Mouse (Mus musculus) liver, embryonic 14.5 days (tissue): ENCODE measurements around the gene T2. TPM values are rescaled to one million over a fixed set of nuclear protein-coding genes. Genes with fewer than 3 reads are reported as not detected.

ENCODE experiments used
- ATAC-seq: fragments of 200-750 bp; cut with Nextera tagmentation; 2 replicates; pipeline ENCODE4 v1.8.0; 2017; ENCODE audit warnings: moderate number of reproducible peaks, mild to moderate bottlenecking, moderate library complexity; ENCODE audit not compliant: insufficient read depth
- DNase-seq, 3 experiments: peaks; one replicate each; pipeline ENCODE4 v3.0.0-alpha.2; 2012 to 2013; ENCODE audit warnings: low read depth in 3 of 3, low spot score in 3 of 3
- H3K27ac ChIP-seq: fragments of 300-500 bp; sonication (generic); 2 replicates; pipeline ENCODE4 v1.5.1; 2014; ENCODE audit warnings: moderate library complexity, mild to moderate bottlenecking, control low read depth, inconsistent platforms
- H3K27me3 ChIP-seq: fragments of 300-500 bp; sonication (generic); 2 replicates; pipeline ENCODE4 v1.6.1; 2014; ENCODE audit warnings: mild to moderate bottlenecking, low read length, moderate library complexity; ENCODE audit not compliant: control insufficient read depth, insufficient read depth
- H3K36me3 ChIP-seq: fragments of 300-500 bp; sonication (generic); replicated peaks from 2 replicates; pipeline ENCODE4 v1.6.1; 2014; ENCODE audit warnings: low read depth; ENCODE audit not compliant: control insufficient read depth, insufficient read depth
- H3K4me1 ChIP-seq, 2 experiments: fragments of 200-500 bp in 1 of 2; fragments of 300-500 bp in 1 of 2; sonication (generic) in 1 of 2; replicated peaks; 2 replicates each; pipeline ENCODE4 v1.6.1; 2012 to 2014; ENCODE audit warnings: antibody characterized with exemption in 1 of 2, inconsistent platforms in 1 of 2, low read length in 1 of 2; ENCODE audit not compliant: control insufficient read depth in 2 of 2, insufficient read depth in 2 of 2
- H3K4me2 ChIP-seq: fragments of 300-500 bp; sonication (generic); 2 replicates; pipeline ENCODE4 v1.6.1; 2014; ENCODE audit warnings: low read depth, mild to moderate bottlenecking, control low read depth, moderate library complexity
- H3K4me3 ChIP-seq, 2 experiments: fragments of 200-500 bp in 1 of 2; fragments of 300-500 bp in 1 of 2; sonication (generic) in 1 of 2; 2 replicates each; pipeline ENCODE4 v1.5.1; 2012 to 2014; ENCODE audit warnings: low read depth in 2 of 2, low read length in 2 of 2, mild to moderate bottlenecking in 2 of 2, control low read depth in 1 of 2, inconsistent platforms in 1 of 2, moderate library complexity in 1 of 2; ENCODE audit not compliant: insufficient read depth in 1 of 2
- H3K9ac ChIP-seq: fragments of 300-500 bp; sonication (generic); replicated peaks from 2 replicates; pipeline ENCODE4 v1.6.1; 2014; ENCODE audit warnings: mild to moderate bottlenecking, control low read depth, moderate library complexity
- H3K9me3 ChIP-seq: fragments of 300-500 bp; sonication (generic); 2 replicates; pipeline ENCODE4 v1.6.1; 2016; ENCODE audit warnings: low read length, mixed read lengths; ENCODE audit not compliant: control insufficient read depth
- CTCF ChIP-seq: IDR thresholded peaks from 2 replicates; pipeline ENCODE4 v1.5.1; 2016; ENCODE audit warnings: antibody characterized with exemption, low read depth, control low read depth
- EP300 ChIP-seq: IDR thresholded peaks from 2 replicates; pipeline ENCODE4 v1.6.1; 2016; ENCODE audit warnings: antibody characterized with exemption, low read depth
- WGBS: fragments of 180-500 bp; shearing (Covaris S2); extraction: QIAGEN DNeasy Blood & Tissue Kit; methylation state at CpG from one replicate; pipeline ENCODE4 v1.1.7; 2014; ENCODE audit not compliant: insufficient replicate concordance; 5-methylcytosine and 5-hydroxymethylcytosine counted together
- polyA plus RNA-seq, 2 experiments: library from polyadenylated mRNA; depleted of rRNA in 1 of 2; stranded (reverse) in 1 of 2; unstranded in 1 of 2; fragments of >200 nt; fragmentation: Nextera tagmentation in 1 of 2; extraction: Ambion mirVana in 1 of 2; gene quantifications; 2 replicates each; pipeline versions ENCODE4 v1.2.1 to v1.2.3; 2012 to 2014

Gene T2
- polyA plus RNA-seq, 2 experiments = 0.09 TPM; not detected in 1

DNA sequence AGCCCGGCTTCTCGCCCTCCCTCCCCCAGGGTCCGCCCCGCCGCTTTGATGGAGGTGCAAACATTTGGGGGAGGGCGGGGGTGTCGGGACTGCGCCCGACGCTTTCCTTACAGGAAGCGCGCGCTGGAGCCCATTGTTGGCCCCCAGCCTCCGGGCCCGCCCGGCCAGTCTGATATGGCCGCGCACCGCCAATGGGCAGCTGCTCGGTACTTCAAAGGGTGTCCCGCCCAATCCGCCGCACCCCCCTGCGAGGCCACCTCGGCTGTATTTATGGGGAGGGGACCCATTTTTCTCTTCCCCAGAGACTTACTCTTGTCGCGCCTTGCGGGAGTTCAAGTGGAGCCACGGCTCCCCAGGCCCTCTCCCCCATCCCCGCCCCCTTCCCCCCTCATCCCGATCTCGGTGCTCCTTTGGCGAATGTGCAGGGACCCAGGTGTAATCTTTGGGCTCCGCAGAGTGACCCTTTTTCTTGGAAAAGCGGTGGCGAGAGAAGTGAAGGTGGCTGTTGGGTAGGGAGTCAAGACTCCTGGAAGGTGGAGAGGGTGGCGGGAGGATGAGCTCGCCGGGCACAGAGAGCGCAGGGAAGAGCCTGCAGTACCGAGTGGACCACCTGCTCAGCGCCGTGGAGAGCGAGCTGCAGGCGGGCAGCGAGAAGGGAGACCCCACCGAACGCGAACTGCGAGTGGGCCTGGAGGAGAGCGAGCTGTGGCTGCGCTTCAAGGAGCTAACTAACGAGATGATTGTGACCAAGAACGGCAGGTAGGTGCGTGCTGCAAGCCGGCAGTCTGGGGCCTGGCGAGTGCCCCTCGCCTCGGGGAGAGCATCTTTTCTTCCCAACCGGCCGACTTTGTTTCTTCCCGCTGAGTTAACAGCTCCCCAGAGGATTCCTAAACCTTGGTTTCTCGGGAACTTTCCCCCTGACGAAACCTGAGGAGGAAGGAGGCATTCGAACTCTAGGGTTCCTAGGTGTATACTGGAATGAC, 78.5 kb downstream of the T2 start, which contains the start of gene T:
Gene T, plus strand, starts transcription at position 446 of the 983 bp plus-strand sequence.
- 1% methylated on average over 64 of the region's 65 CpGs for WGBS
- ATAC-seq = no peak
- Histone ChIP-seq H3K4me3 (no peak within 1 kb of the TSS), H3K27ac (no peak within 1 kb of the TSS), H3K27me3 (peaks cover 70% of the 10 kb centered on the region), H3K36me3 (no peaks in the 10 kb centered on the region), H3K4me1 (no peaks in the 10 kb centered on the region), H3K9me3 (no peaks in the 10 kb centered on the region), H3K9ac (no peak within 1 kb of the TSS), H3K4me2 (no peak within 1 kb of the TSS)
- TF ChIP-seq CTCF (no peak), EP300 (no peak)
- no peak for DNase-seq

GRCm38 (mm10) chr17:8436184-8436583, 80.4 kb downstream of the T2 start:
- ATAC-seq (no peak), DNase-seq (no peak)
- H3K36me3 ChIP-seq = no peaks in the 10 kb centered on the region
- no peak overlapping the region for H3K9ac ChIP-seq
- H3K4me3 ChIP-seq = no peak overlapping the region
- no peak overlapping the region for H3K4me2 ChIP-seq
- peaks cover 54% of the 10 kb centered on the region for H3K27me3 ChIP-seq
- TF ChIP-seq EP300 (no peak), CTCF (no peak)
- no peak overlapping the region for H3K27ac ChIP-seq
- 11% methylated on average over 7 of the region's 7 CpGs for WGBS
- H3K4me1 ChIP-seq = no peaks in the 10 kb centered on the region
- no peaks in the 10 kb centered on the region for H3K9me3 ChIP-seq

DNA sequence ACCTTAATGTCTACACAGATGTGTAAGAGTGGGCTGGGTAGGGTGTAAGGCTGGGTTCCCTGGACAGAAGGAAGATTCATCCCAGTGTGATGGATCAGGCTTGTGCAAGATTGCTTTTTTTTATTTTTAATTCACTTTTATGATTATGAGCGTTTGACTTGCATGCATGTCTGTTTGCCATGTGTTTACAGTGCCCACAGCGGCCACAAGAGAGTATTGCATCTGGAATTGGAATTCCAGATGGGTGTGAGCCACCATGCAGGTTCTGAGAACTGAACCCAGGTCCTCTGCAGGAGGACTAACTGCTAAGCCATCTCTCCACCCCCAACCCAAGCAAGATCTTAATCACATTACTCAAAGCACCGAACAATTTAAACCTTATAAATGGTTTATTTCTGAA, 88.3 kb downstream of the T2 start:
- WGBS = 43% methylated on average over 3 of the region's 3 CpGs
- DNase-seq (no peak), ATAC-seq (no peak)
- Histone ChIP-seq H3K4me2 (no peak overlapping the region), H3K9me3 (no peaks in the 10 kb centered on the region), H3K4me3 (no peak overlapping the region), H3K27ac (no peak overlapping the region), H3K4me1 (no peaks in the 10 kb centered on the region), H3K9ac (no peak overlapping the region), H3K36me3 (no peaks in the 10 kb centered on the region), H3K27me3 (no peaks in the 10 kb centered on the region)
- 0 out of 2 replicates have a peak, but pooled peaks have one; percentile 7 for TF ChIP-seq CTCF
- TF ChIP-seq EP300 = no peak

- H3K4me1 ChIP-seq = no peaks in the 10 kb centered on the region
- no peak overlapping the region for H3K27ac ChIP-seq
- TF ChIP-seq CTCF = no peak
- TF ChIP-seq EP300 = no peak
- 42% methylated on average over 9 of the region's 9 CpGs for WGBS
- ATAC-seq (no peak), DNase-seq (no peak)
- no peak overlapping the region for H3K4me2 ChIP-seq
- no peaks in the 10 kb centered on the region for H3K27me3 ChIP-seq
- H3K9me3 ChIP-seq = no peaks in the 10 kb centered on the region
- no peak overlapping the region for H3K4me3 ChIP-seq
- no peak overlapping the region for H3K9ac ChIP-seq
- H3K36me3 ChIP-seq = no peaks in the 10 kb centered on the region
Observed at GRCm38 (mm10) chr17:8447676-8448192, 91.9 kb downstream of the T2 start.

DNA sequence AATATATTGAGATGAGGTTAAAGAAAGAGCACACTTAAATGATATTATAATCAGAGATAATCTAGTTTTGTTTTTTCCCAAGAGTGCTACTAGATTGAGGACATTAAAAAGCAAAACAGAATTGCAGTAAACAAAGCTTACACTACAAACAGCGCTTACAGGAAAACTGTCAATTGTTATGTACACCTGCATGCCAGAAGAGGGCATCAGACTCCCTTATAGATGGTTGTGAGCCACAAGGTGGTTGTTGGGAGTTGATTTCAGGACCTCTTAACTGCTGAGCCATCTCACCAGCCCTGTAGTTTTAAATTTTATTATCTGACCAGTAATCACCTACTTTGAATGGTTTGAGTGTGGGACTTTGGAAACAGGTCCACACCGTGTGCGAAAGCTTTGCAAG, 92.5 kb downstream of the T2 start:
- Histone ChIP-seq H3K4me1 (no peaks in the 10 kb centered on the region), H3K9me3 (no peaks in the 10 kb centered on the region), H3K36me3 (no peaks in the 10 kb centered on the region), H3K4me2 (no peak overlapping the region), H3K9ac (no peak overlapping the region), H3K4me3 (no peak overlapping the region), H3K27me3 (no peaks in the 10 kb centered on the region), H3K27ac (no peak overlapping the region)
- DNase-seq (no peak), ATAC-seq (no peak)
- 58% methylated on average over 3 of the region's 3 CpGs for WGBS
- TF ChIP-seq CTCF (no peak), EP300 (no peak)
